Mouse (Mus musculus) large intestine, adult 2 months (tissue): ENCODE results near the gene Ak8. TPM values are rescaled to one million over a fixed set of nuclear protein-coding genes. Genes with fewer than 3 reads are reported as not detected.

Source experiments
- DNase-seq: peaks from one replicate; pipeline ENCODE4 v3.0.0-alpha.2; 2012; ENCODE audit warnings: low read depth, low spot score
- WGBS: fragments of 180-500 bp; shearing (Covaris S2); methylation state at CpG from one replicate; pipeline ENCODE4 v1.1.7; 2018; 5-methylcytosine and 5-hydroxymethylcytosine counted together
- polyA plus RNA-seq: library from polyadenylated mRNA; depleted of rRNA; stranded (reverse); fragments of >200 nt; gene quantifications from 2 replicates; pipeline ENCODE4 v1.2.3, GENCODE M21; 2012; rRNA removed

The Ak8 gene
- polyA plus RNA-seq = 0.11 and 0.19 TPM in 2 replicates

- DNase-seq = no peak
- WGBS = 1% methylated on average over 53 of the region's 53 CpGs
Observed at GRCm38 (mm10) chr2:28699361-28700335, at the start of gene Ak8, which contains the start of gene Spaca9. Gene Ak8 (plus strand): TSS chr2:28700164. Gene Spaca9 (minus strand): TSS chr2:28699727.

GRCm38 (mm10) chr2:28650526-28650925, 49.4 kb upstream of the Ak8 start:
- no peak for DNase-seq

- DNase-seq = no peak
- 91% methylated on average over 7 of the region's 7 CpGs for WGBS
Observed at GRCm38 (mm10) chr2:28653351-28653750, 46.6 kb upstream of the Ak8 start.

- 56% methylated on average over 2 of the region's 2 CpGs for WGBS
- no peak for DNase-seq
Observed at GRCm38 (mm10) chr2:28654295-28654694, 45.7 kb upstream of the Ak8 start.

GRCm38 (mm10) chr2:28656216-28656615, 43.7 kb upstream of the Ak8 start:
- no peak for DNase-seq
- WGBS = 67% methylated on average over 8 of the region's 8 CpGs

- WGBS = 94% methylated on average over 3 of the region's 3 CpGs
- DNase-seq = no peak
Observed at GRCm38 (mm10) chr2:28662891-28663290, 37.1 kb upstream of the Ak8 start.

- WGBS = 71% methylated on average over 3 of the region's 3 CpGs
Observed at GRCm38 (mm10) chr2:28665818-28666217, 34.1 kb upstream of the Ak8 start.

GRCm38 (mm10) chr2:28671438-28671837, 28.5 kb upstream of the Ak8 start:
- WGBS = 76% methylated on average over 2 of the region's 2 CpGs
- no peak for DNase-seq

More at GRCm38 (mm10) chr2:28665818-28666217, 34.1 kb upstream of the Ak8 start:
- DNase-seq = no peak

GRCm38 (mm10) chr2:28676005-28676404, 24.0 kb upstream of the Ak8 start:
- DNase-seq = peak; percentile 44
- WGBS = 35% methylated on average over 8 of the region's 8 CpGs

GRCm38 (mm10) chr2:28680710-28681109, 19.3 kb upstream of the Ak8 start:
- 39% methylated on average over 4 of the region's 4 CpGs for WGBS
- no peak for DNase-seq

- 52% methylated on average over 4 of the region's 4 CpGs for WGBS
- no peak for DNase-seq
Observed at GRCm38 (mm10) chr2:28681718-28682117, 18.2 kb upstream of the Ak8 start.

GRCm38 (mm10) chr2:28685895-28686294, 14.1 kb upstream of the Ak8 start:
- 73% methylated on average over 7 of the region's 7 CpGs for WGBS
- DNase-seq = no peak

GRCm38 (mm10) chr2:28688431-28688830, 11.5 kb upstream of the Ak8 start:
- no peak for DNase-seq

GRCm38 (mm10) chr2:28692692-28693091, 7.3 kb upstream of the Ak8 start:
- DNase-seq = no peak
- 67% methylated on average over 9 of the region's 9 CpGs for WGBS

More at GRCm38 (mm10) chr2:28688431-28688830, 11.5 kb upstream of the Ak8 start:
- 55% methylated on average over 3 of the region's 3 CpGs for WGBS

GRCm38 (mm10) chr2:28698566-28698965, 1.4 kb upstream of the Ak8 start:
- 77% methylated on average over 5 of the region's 5 CpGs for WGBS
- no peak for DNase-seq

- WGBS = 55% methylated on average over 8 of the region's 8 CpGs
Observed at GRCm38 (mm10) chr2:28701646-28702262, 1.8 kb downstream of the Ak8 start.

GRCm38 (mm10) chr2:28706106-28706636, 6.2 kb downstream of the Ak8 start:
- 41% methylated on average over 8 of the region's 8 CpGs for WGBS
- DNase-seq = no peak

More at GRCm38 (mm10) chr2:28701646-28702262, 1.8 kb downstream of the Ak8 start:
- DNase-seq = no peak

GRCm38 (mm10) chr2:28706787-28707186, 6.8 kb downstream of the Ak8 start:
- WGBS = 16% methylated on average over 6 of the region's 6 CpGs

GRCm38 (mm10) chr2:28713036-28713435, 13.1 kb downstream of the Ak8 start:
- DNase-seq = no peak
- 86% methylated on average over 8 of the region's 8 CpGs for WGBS

More at GRCm38 (mm10) chr2:28706787-28707186, 6.8 kb downstream of the Ak8 start:
- DNase-seq = no peak

- 85% methylated on average over 8 of the region's 8 CpGs for WGBS
Observed at GRCm38 (mm10) chr2:28722419-28722818, 22.5 kb downstream of the Ak8 start.

More at GRCm38 (mm10) chr2:28722419-28722818, 22.5 kb downstream of the Ak8 start:
- no peak for DNase-seq
